Comparison of ENCODE assay signal across 9 mouse cellular contexts in the genomic region with DNA sequence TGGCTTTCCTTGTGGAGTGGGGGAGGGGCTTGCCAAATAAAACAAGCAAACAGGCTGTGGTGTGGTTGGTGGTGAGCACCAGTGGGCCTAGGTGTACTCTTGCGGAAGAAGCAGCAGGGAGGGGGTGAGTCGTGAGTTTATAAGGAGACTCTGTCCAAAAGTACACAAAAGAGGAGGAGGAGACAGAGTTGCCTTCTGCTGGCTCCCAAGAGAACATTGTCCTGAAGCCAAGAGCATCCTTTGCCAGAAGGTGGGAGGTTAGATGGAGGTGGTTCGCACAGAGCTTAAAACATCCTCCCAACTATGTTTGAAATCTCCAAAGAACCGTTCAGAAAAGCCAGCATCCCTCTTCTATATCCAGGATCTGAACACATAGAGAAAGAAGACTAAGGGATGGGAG. TPM values are rescaled to one million over a fixed set of nuclear protein-coding genes. Genes with fewer than 3 reads are reported as not detected.
A peak's percentile ranks its signal among the peaks of the same experiment; 100 is the strongest.
DNase-seq lines count a peak whose midpoint lies in the region; ATAC-seq and TF ChIP-seq lines count a peak whose summit lies in the region.
"Had no signal": no experiment of that assay in that cellular context is flagged by ENCODE, and none has a peak within 500 bp of the region (broad histone marks: within the 10 kb centered on the region; RNA-seq: fewer than 3 reads in every experiment).

No protein-coding gene starts in this region.

- 67% methylated on average over 4 of the region's 4 CpGs for whole genome bisulfite sequencing in lung, embryonic 16.5 days
- WGBS in heart, embryonic 15.5 days, result 68% methylated on average over 4 of the region's 4 CpGs
- WGBS in thymus, adult 2 months, result 72% methylated on average over 4 of the region's 4 CpGs

- no peak for ATAC-seq in lung, embryonic 16.5 days (ENCODE audit: low read depth)
- ATAC-seq in heart, embryonic 15.5 days (replicated peaks; ENCODE audit: insufficient number of reproducible peaks, insufficient read depth, low FRiP score, low read depth), result no peak

- no peak overlapping the region for H3K4me3 ChIP-seq in lung, embryonic 16.5 days (ENCODE audit: low read length)
- no peak overlapping the region for H3K4me3 ChIP-seq in heart, embryonic 15.5 days
- H3K4me3 ChIP-seq in myocyte, result no peak overlapping the region
- H3K4me3 ChIP-seq in thymus, adult 2 months (ENCODE audit: control insufficient read depth, insufficient read depth, low read length), result no peak overlapping the region

- TF ChIP-seq POLR2A in myocyte (IDR thresholded peaks at IDR 0.05; ENCODE audit: insufficient read length, low read depth), result no peak
- TF ChIP-seq POLR2A in thymus, adult 2 months (IDR thresholded peaks at IDR 0.05; ENCODE audit: control insufficient read depth, extremely low read depth, insufficient read depth, low read length, poor library complexity), result no peak

- H3K27me3 ChIP-seq in lung, embryonic 16.5 days (ENCODE audit: control insufficient read depth, insufficient read depth, low read depth, low read length), result no peaks in the 10 kb centered on the region
- H3K27me3 ChIP-seq in heart, embryonic 15.5 days, result no peaks in the 10 kb centered on the region
- no peaks in the 10 kb centered on the region for H3K27me3 ChIP-seq in myocyte (ENCODE audit: control insufficient read depth, insufficient read depth, insufficient read length)
- H3K27me3 ChIP-seq in thymus, adult 2 months (ENCODE audit: control insufficient read depth, insufficient read depth, low read length), result no peaks in the 10 kb centered on the region

- H3ac ChIP-seq in myocyte (ENCODE audit: control insufficient read depth, insufficient read length), result no peak overlapping the region

- H3K9me3 ChIP-seq in lung, embryonic 16.5 days (ENCODE audit: control insufficient read depth, low read length), result no peaks in the 10 kb centered on the region
- H3K9me3 ChIP-seq in heart, embryonic 15.5 days (replicated peaks), result no peaks in the 10 kb centered on the region

- no peak for TF ChIP-seq CTCF in thymus, adult 2 months (IDR thresholded peaks at IDR 0.05; ENCODE audit: borderline replicate concordance, control insufficient read depth, extremely low read depth, insufficient read depth, low read length, poor library complexity)

- no peak overlapping the region for H3K9ac ChIP-seq in lung, embryonic 16.5 days (ENCODE audit: low read length)
- no peak overlapping the region for H3K9ac ChIP-seq in heart, embryonic 15.5 days

- H3K4me1 ChIP-seq in lung, embryonic 16.5 days (replicated peaks; ENCODE audit: control insufficient read depth, insufficient read depth, low read length), result peaks cover 33% of the 10 kb centered on the region
- H3K4me1 ChIP-seq in heart, embryonic 15.5 days (replicated peaks), result peaks cover 36% of the 10 kb centered on the region
- H3K4me1 ChIP-seq in thymus, adult 2 months (replicated peaks; ENCODE audit: control insufficient read depth, insufficient read depth, low read length), result peaks cover 6% of the 10 kb centered on the region; the same call in 1 of the 2 replicates

- no peaks in the 10 kb centered on the region for H3K79me2 ChIP-seq in myocyte (ENCODE audit: control insufficient read depth, insufficient read depth)

- peak; percentile 42 for DNase-seq in gastrocnemius, postnatal 25 days
- DNase-seq in gastrocnemius, adult 8-10 months (ENCODE audit: low spot score in 2 of 2), result no peak
- no peak for DNase-seq in lung, postnatal 10 days
- DNase-seq in thymus, adult 2 months, result no peak
- DNase-seq in adrenal gland, postnatal 25 days, result no peak

- peak overlapping the region; percentile 82 for H3K27ac ChIP-seq in lung, embryonic 16.5 days (ENCODE audit: low read length)
- H3K27ac ChIP-seq in heart, embryonic 15.5 days, result peak overlapping the region; percentile 78
- no peak overlapping the region for H3K27ac ChIP-seq in thymus, adult 2 months (ENCODE audit: control insufficient read depth, insufficient read depth, low read length)

- H3K36me3 ChIP-seq in lung, embryonic 16.5 days (ENCODE audit: control insufficient read depth, insufficient read depth, low read length), result no peaks in the 10 kb centered on the region
- H3K36me3 ChIP-seq in heart, embryonic 15.5 days, result no peaks in the 10 kb centered on the region
- no peaks in the 10 kb centered on the region for H3K36me3 ChIP-seq in myocyte (ENCODE audit: control insufficient read depth, insufficient read depth)
- H3K36me3 ChIP-seq in thymus, adult 2 months (ENCODE audit: control insufficient read depth, insufficient read depth, low read length), result no peaks in the 10 kb centered on the region

- no peak overlapping the region for H3K4me2 ChIP-seq in lung, embryonic 16.5 days (ENCODE audit: low read depth, low read length)
- no peak overlapping the region for H3K4me2 ChIP-seq in heart, embryonic 15.5 days
- H3K4me2 ChIP-seq in myocyte (ENCODE audit: low read depth), result peak overlapping the region; percentile 51

TF ChIP-seq in myocyte, 11 proteins besides CTCF, POLR2A, EP300 and RAD21:
- no peak for TF ChIP-seq MYOD1 (IDR thresholded peaks at IDR 0.05; ENCODE audit: control insufficient read depth in 1 of 3, insufficient read length in 2 of 3, low read depth in 2 of 3)
- TF ChIP-seq E2F4 (IDR thresholded peaks at IDR 0.05; ENCODE audit: insufficient read depth), result no peak
- no peak for TF ChIP-seq TCF3 (IDR thresholded peaks at IDR 0.05; ENCODE audit: insufficient read length, low read depth)
- TF ChIP-seq TCF12 (IDR thresholded peaks at IDR 0.05; ENCODE audit: insufficient read depth, poor library complexity, severe bottlenecking), result no peak
- TF ChIP-seq MAX (IDR thresholded peaks at IDR 0.05; ENCODE audit: low read depth), result no peak
- TF ChIP-seq REST (IDR thresholded peaks at IDR 0.05; ENCODE audit: insufficient read depth, insufficient read length), result no peak
- no peak for TF ChIP-seq CEBPB (IDR thresholded peaks at IDR 0.05; ENCODE audit: insufficient read depth, poor library complexity, severe bottlenecking)
- TF ChIP-seq SRF (IDR thresholded peaks at IDR 0.05; ENCODE audit: control insufficient read depth, insufficient read length, low read depth), result no peak
- TF ChIP-seq MYOG (IDR thresholded peaks at IDR 0.05; ENCODE audit: control insufficient read depth in 1 of 3, insufficient read depth in 1 of 3, insufficient read length in 2 of 3, low read depth in 2 of 3), result no peak
- no peak for TF ChIP-seq USF1 (IDR thresholded peaks at IDR 0.05; ENCODE audit: low read depth)
- no peak for TF ChIP-seq POLR2AphosphoS2 (IDR thresholded peaks at IDR 0.05; ENCODE audit: insufficient read length, low read depth)
TF ChIP-seq in myocyte: peak in this region for 0.

RNA-seq across cellular contexts. Expression of gene Chd9, which starts 40.2 kb away (rescaled TPM):
- 10 to 100 TPM; 38.8 to 72.8 TPM for total RNA-seq in gastrocnemius, postnatal 25 days (2021)
- total RNA-seq in gastrocnemius, adult 8-10 months (2022), result 10 to 100 TPM; 23.6 to 35.7 (median 27.6) TPM
- 95.9 and 116 TPM in 2 replicates for polyA plus RNA-seq in lung, embryonic 16.5 days (2015; fragmentation: Nextera tagmentation; extraction: Ambion mirVana)
- 43.9 and 61.7 TPM in 2 replicates for polyA plus RNA-seq in heart, embryonic 15.5 days (2015; fragmentation: Nextera tagmentation; extraction: Ambion mirVana)
- 29.6 TPM for polyA plus RNA-seq in myocyte (2012; fragmentation: generic; extraction: Trizol)
- 104 and 127 TPM in 2 replicates for polyA plus RNA-seq in thymus, adult 2 months (2012; rRNA removed)
- total RNA-seq in adrenal gland, postnatal 25 days (2021), result 78.7 and 81.6 TPM in 2 replicates

RNA-seq across cellular contexts. Expression of gene Gm19935, which starts 51.1 kb away (rescaled TPM):
- total RNA-seq in gastrocnemius, postnatal 25 days (2021), result not detected
- total RNA-seq in gastrocnemius, adult 8-10 months (2022), result not detected
- 1.4 and 1.8 TPM in 2 replicates for polyA plus RNA-seq in lung, embryonic 16.5 days (2015; fragmentation: Nextera tagmentation; extraction: Ambion mirVana)
- polyA plus RNA-seq in heart, embryonic 15.5 days (2015; fragmentation: Nextera tagmentation; extraction: Ambion mirVana), result 0.14 TPM in 1 of 2 replicates, not detected in the other
- polyA plus RNA-seq in myocyte (2012; fragmentation: generic; extraction: Trizol), result not detected
- 0.27 and 0.34 TPM in 2 replicates for polyA plus RNA-seq in thymus, adult 2 months (2012; rRNA removed)
- not detected in 2 replicates for total RNA-seq in adrenal gland, postnatal 25 days (2021)
- polyA plus RNA-seq: limb, embryonic 11.5 days had no signal
